Comparison of ENCODE assay signal across 8 mouse cellular contexts in genomic region chr3:157566725-157567565, GRCm38 (mm10). TPM values are rescaled to one million over a fixed set of nuclear protein-coding genes. Genes with fewer than 3 reads are reported as not detected.
DNase-seq lines count a peak whose midpoint lies in the region; ATAC-seq and TF ChIP-seq lines count a peak whose summit lies in the region.

Gene Ptger3, plus strand, starts transcription at chr3:157566892.

- peaks cover 14% of the 10 kb centered on the region for H3K4me1 ChIP-seq in forebrain, embryonic 10.5 days
- 0 out of 2 replicates have a peak, but pooled peaks cover 6% of the 10 kb centered on the region for H3K4me1 ChIP-seq in hindbrain, postnatal 0 days (ENCODE audit: insufficient read depth, low read length)
- peaks cover 12% of the 10 kb centered on the region for H3K4me1 ChIP-seq in midbrain, embryonic 11.5 days (ENCODE audit: control insufficient read depth, insufficient read depth, low read length)
- no peaks in the 10 kb centered on the region for H3K4me1 ChIP-seq in stomach, embryonic 16.5 days (ENCODE audit: control insufficient read depth, insufficient read depth, low read length)

- WGBS in forebrain, embryonic 10.5 days = 2% methylated on average over 84 of the region's 84 CpGs
- under 1% methylated on average over 84 of the region's 84 CpGs for WGBS in hindbrain, postnatal 0 days
- WGBS in midbrain, embryonic 11.5 days = 1% methylated on average over 83 of the region's 84 CpGs
- WGBS in stomach, embryonic 16.5 days = under 1% methylated on average over 84 of the region's 84 CpGs

- H3K4me2 ChIP-seq in hindbrain, postnatal 0 days (ENCODE audit: low read depth, low read length) = peak within 1 kb of the TSS; percentile 80
- H3K4me2 ChIP-seq in midbrain, embryonic 11.5 days = peak within 1 kb of the TSS; percentile 62
- H3K4me2 ChIP-seq in stomach, embryonic 16.5 days (ENCODE audit: low read depth, low read length) = peak within 1 kb of the TSS; percentile 92

- DNase-seq in cerebellum, postnatal 14 days = peak; percentile 41 to 46
- DNase-seq in cerebellum, adult 18-20 months = no peak
- peak in 1 of 2 experiments; percentile 26 for DNase-seq in adrenal gland, adult 18-20 months (ENCODE audit: low spot score in 2 of 2)
- peak; percentile 41 for DNase-seq in forebrain, embryonic 10.5 days (ENCODE audit: extremely low spot score, low spot score)
- peak; percentile 33 for DNase-seq in hindbrain, postnatal 0 days (ENCODE audit: low spot score)
- peak; percentile 49 to 55 for DNase-seq in left cerebral cortex, postnatal 36 days (ENCODE audit: low spot score in 2 of 2)
- DNase-seq in midbrain, embryonic 11.5 days (ENCODE audit: low spot score, missing footprints) = peak; percentile 92

- TF ChIP-seq CTCF in hindbrain, postnatal 0 days (IDR thresholded peaks at IDR 0.05; ENCODE audit: low read depth) = no peak

- ATAC-seq in hindbrain, postnatal 0 days = peak; percentile 78
- peak; percentile 70 for ATAC-seq in midbrain, embryonic 11.5 days (ENCODE audit: low FRiP score)
- ATAC-seq in stomach, embryonic 16.5 days (ENCODE audit: insufficient read depth, low FRiP score) = peak; percentile 82

- H3K27ac ChIP-seq in forebrain, embryonic 10.5 days = no peak within 1 kb of the TSS
- no peak within 1 kb of the TSS for H3K27ac ChIP-seq in hindbrain, postnatal 0 days
- no peak within 1 kb of the TSS for H3K27ac ChIP-seq in midbrain, embryonic 11.5 days (ENCODE audit: low read depth, low read length)
- H3K27ac ChIP-seq in stomach, embryonic 16.5 days (ENCODE audit: low read length) = no peak within 1 kb of the TSS

- H3K9ac ChIP-seq in hindbrain, postnatal 0 days (replicated peaks; ENCODE audit: low read length) = peak within 1 kb of the TSS; percentile 33; the same call in 1 of the 2 replicates
- H3K9ac ChIP-seq in midbrain, embryonic 11.5 days (ENCODE audit: low read length) = no peak within 1 kb of the TSS
- peak within 1 kb of the TSS; percentile 68 for H3K9ac ChIP-seq in stomach, embryonic 16.5 days (ENCODE audit: low read length)

- H3K36me3 ChIP-seq in forebrain, embryonic 10.5 days (replicated peaks) = no peaks in the 10 kb centered on the region
- no peaks in the 10 kb centered on the region for H3K36me3 ChIP-seq in hindbrain, postnatal 0 days (ENCODE audit: insufficient read depth, low read length)
- no peaks in the 10 kb centered on the region for H3K36me3 ChIP-seq in midbrain, embryonic 11.5 days (ENCODE audit: control insufficient read depth, insufficient read depth, low read length)
- H3K36me3 ChIP-seq in stomach, embryonic 16.5 days (ENCODE audit: control insufficient read depth, insufficient read depth, low read length) = no peaks in the 10 kb centered on the region

- peak within 1 kb of the TSS; percentile 56 for H3K4me3 ChIP-seq in forebrain, embryonic 10.5 days
- H3K4me3 ChIP-seq in hindbrain, postnatal 0 days (ENCODE audit: low read length) = peak within 1 kb of the TSS; percentile 49
- peak within 1 kb of the TSS; percentile 33 for H3K4me3 ChIP-seq in midbrain, embryonic 11.5 days (ENCODE audit: low read depth, low read length)
- peak within 1 kb of the TSS; percentile 60 for H3K4me3 ChIP-seq in stomach, embryonic 16.5 days (replicated peaks; ENCODE audit: low read length)

- H3K27me3 ChIP-seq in forebrain, embryonic 10.5 days (ENCODE audit: poor library complexity, severe bottlenecking) = peaks cover 51% of the 10 kb centered on the region
- peaks cover 23% of the 10 kb centered on the region for H3K27me3 ChIP-seq in hindbrain, postnatal 0 days (ENCODE audit: insufficient read depth, low read length)
- peaks cover 29% of the 10 kb centered on the region for H3K27me3 ChIP-seq in midbrain, embryonic 11.5 days (ENCODE audit: control insufficient read depth, insufficient read depth, low read length)
- peaks cover 25% of the 10 kb centered on the region for H3K27me3 ChIP-seq in stomach, embryonic 16.5 days (ENCODE audit: control insufficient read depth, insufficient read depth, low read length)

- no peaks in the 10 kb centered on the region for H3K9me3 ChIP-seq in forebrain, embryonic 10.5 days
- H3K9me3 ChIP-seq in hindbrain, postnatal 0 days (ENCODE audit: low read length) = no peaks in the 10 kb centered on the region
- no peaks in the 10 kb centered on the region for H3K9me3 ChIP-seq in midbrain, embryonic 11.5 days (ENCODE audit: control insufficient read depth, low read length)
- H3K9me3 ChIP-seq in stomach, embryonic 16.5 days (replicated peaks; ENCODE audit: control insufficient read depth, low read length) = no peaks in the 10 kb centered on the region

- intact Hi-C loops in left cerebral cortex, postnatal 36 days (cut with DNase I) = loop anchor here (1.0 to 10.0 kb wide), 4 partner anchors 150 to 1978 kb away; no protein-coding TSS in a partner anchor

RNA-seq across cellular contexts. Expression of gene Ptger3, which starts in this region (rescaled TPM):
- total RNA-seq in adrenal gland, adult 18-20 months (2021) = 10 to 100 TPM; 15.0 to 53.2 TPM
- 0.57 and 1.1 TPM in 2 replicates for polyA plus RNA-seq in forebrain, embryonic 10.5 days (2016; fragmentation: Nextera tagmentation; extraction: Ambion mirVana)
- total RNA-seq in hindbrain, postnatal 0 days (2014; rRNA removed) = 12.5 and 16.5 TPM in 2 replicates
- polyA plus RNA-seq in hindbrain, postnatal 0 days (2015; fragmentation: Nextera tagmentation; extraction: Ambion mirVana) = 9.0 and 9.4 TPM in 2 replicates
- 1 to 10 TPM; 3.3 to 5.2 TPM for total RNA-seq in left cerebral cortex, postnatal 36 days (2021)
- polyA plus RNA-seq in midbrain, embryonic 11.5 days (2014; fragmentation: Nextera tagmentation; extraction: Ambion mirVana) = 0.85 and 1.6 TPM in 2 replicates
- 19.0 and 19.5 TPM in 2 replicates for polyA plus RNA-seq in stomach, embryonic 16.5 days (2015; fragmentation: Nextera tagmentation; extraction: Ambion mirVana)

Comparison
In these comparisons a context has a peak if more than half of its experiments do, and no peak if none do; other contexts are left out.
1. DNase-seq: peak in cerebellum, postnatal 14 days (2 of 2), forebrain, embryonic 10.5 days (single experiment), hindbrain, postnatal 0 days (single experiment), left cerebral cortex, postnatal 36 days (2 of 2) and midbrain, embryonic 11.5 days (single experiment); none in cerebellum, adult 18-20 months (0 of 2).
2. Peak in every context shown above with its lines, with median percentiles within 50 percentile points of each other: H3K4me3 ChIP-seq, ATAC-seq and H3K4me2 ChIP-seq.